Mouse (Mus musculus): ENCODE data around the gene Vamp2.

Vamp2 gene

GRCm38 (mm10) chr11:69114621-69115020, 26.3 kb downstream of the Vamp2 start:
- no peak for DNase-seq (ENCODE audit: low spot score in 2 of 2)

- DNase-seq (ENCODE audit: low spot score in 2 of 2), result no peak
These were observed 28.6 kb downstream of the Vamp2 start for GRCm38 (mm10) chr11:69116843-69117242.

GRCm38 (mm10) chr11:69117737-69118695, 29.7 kb downstream of the Vamp2 start:
- peak; percentile 71 to 77 for DNase-seq (ENCODE audit: low spot score in 2 of 2)

- DNase-seq (ENCODE audit: low spot score in 2 of 2), result peak; percentile 87 to 94
These were observed 30.5 kb downstream of the Vamp2 start for GRCm38 (mm10) chr11:69118765-69119164.

- DNase-seq (ENCODE audit: low spot score in 2 of 2), result no peak
These were observed 31.3 kb downstream of the Vamp2 start for GRCm38 (mm10) chr11:69119446-69120155.

- DNase-seq (ENCODE audit: low spot score in 2 of 2), result peak in 1 of 2 experiments; percentile 32
These were observed 32.1 kb downstream of the Vamp2 start, which contains the start of gene Hes7 for GRCm38 (mm10) chr11:69120221-69121000. Gene Hes7, plus strand, starts transcription at chr11:69120404.

GRCm38 (mm10) chr11:69121001-69121740, 32.9 kb downstream of the Vamp2 start:
- peak in 1 of 2 experiments; percentile 46 for DNase-seq (ENCODE audit: low spot score in 2 of 2)

GRCm38 (mm10) chr11:69121741-69122335, 33.5 kb downstream of the Vamp2 start:
- DNase-seq (ENCODE audit: low spot score in 2 of 2), result peak in 1 of 2 experiments; percentile 46

GRCm38 (mm10) chr11:69122336-69122951, 34.2 kb downstream of the Vamp2 start, which contains the start of gene 9130213A22Rik:
Gene 9130213A22Rik, minus strand, starts transcription at chr11:69122589.
- peak; percentile 74 to 81 for DNase-seq (ENCODE audit: low spot score in 2 of 2)

- DNase-seq (ENCODE audit: low spot score in 2 of 2), result peak; percentile 81 to 89
These were observed 34.9 kb downstream of the Vamp2 start for GRCm38 (mm10) chr11:69123056-69123692.

- peak; percentile 81 to 85 for DNase-seq (ENCODE audit: low spot score in 2 of 2)
These were observed 35.6 kb downstream of the Vamp2 start for GRCm38 (mm10) chr11:69123693-69124497.

GRCm38 (mm10) chr11:69124498-69124847, 36.2 kb downstream of the Vamp2 start:
- peak; percentile 64 to 76 for DNase-seq (ENCODE audit: low spot score in 2 of 2)

- DNase-seq (ENCODE audit: low spot score in 2 of 2), result peak; percentile 72 to 76
These were observed 37.0 kb downstream of the Vamp2 start for GRCm38 (mm10) chr11:69125041-69125851.

GRCm38 (mm10) chr11:69125852-69125918, 37.4 kb downstream of the Vamp2 start, which contains the start of gene Aloxe3:
Gene Aloxe3, plus strand, starts transcription at chr11:69125896.
- no peak for DNase-seq (ENCODE audit: low spot score in 2 of 2)

GRCm38 (mm10) chr11:69125919-69126705, 37.8 kb downstream of the Vamp2 start:
- peak; percentile 33 to 37 for DNase-seq (ENCODE audit: low spot score in 2 of 2)

GRCm38 (mm10) chr11:69126706-69127095, 38.4 kb downstream of the Vamp2 start:
- no peak for DNase-seq (ENCODE audit: low spot score in 2 of 2)

- no peak for DNase-seq (ENCODE audit: low spot score in 2 of 2)
These were observed 40.3 kb downstream of the Vamp2 start for GRCm38 (mm10) chr11:69128426-69129122.
